Mouse (Mus musculus) heart, embryonic 14.5 days (tissue): ENCODE measurements at regions not wholly inside any gene's neighbourhood (a gene's known extent, or its start where the extent isn't known, plus 50 kb on each side); places are given as distances from the start of the nearest gene placed in this dataset.

Experiments
- ATAC-seq: fragments of 200-750 bp; cut with Nextera tagmentation; 2 replicates; pipeline ENCODE4 v1.8.0; 2017; ENCODE audit warnings: low read depth, moderate TSS enrichment; ENCODE audit not compliant: insufficient number of reproducible peaks, insufficient read depth, low FRiP score
- H3K27ac ChIP-seq, 2 experiments: fragments of 200-500 bp in 1 of 2; fragments of 300-500 bp in 1 of 2; sonication (generic) in 1 of 2; replicated peaks in 1 of 2; 2 replicates each; pipeline ENCODE4 v1.5.1; 2012 to 2014; ENCODE audit warnings: low read depth in 2 of 2, low read length in 2 of 2, control low read depth in 1 of 2, mild to moderate bottlenecking in 1 of 2, mixed read lengths in 1 of 2; ENCODE audit not compliant: control insufficient read depth in 1 of 2, insufficient read depth in 1 of 2
- H3K27me3 ChIP-seq: fragments of 300-500 bp; sonication (generic); 2 replicates; pipeline ENCODE4 v1.6.1; 2014; ENCODE audit warnings: mild to moderate bottlenecking, low read length, control low read depth; ENCODE audit not compliant: control insufficient read depth, insufficient read depth
- H3K36me3 ChIP-seq: fragments of 300-500 bp; sonication (generic); 2 replicates; pipeline ENCODE4 v1.6.1; 2014; ENCODE audit warnings: mild to moderate bottlenecking, control low read depth, low read length, mixed read lengths; ENCODE audit not compliant: control insufficient read depth, insufficient read depth
- H3K4me1 ChIP-seq, 2 experiments: fragments of 200-500 bp in 1 of 2; fragments of 300-500 bp in 1 of 2; sonication (generic) in 1 of 2; 2 replicates each; pipeline ENCODE4 v1.6.1; 2012 to 2014; ENCODE audit warnings: low read length in 2 of 2, control low read depth in 1 of 2, mixed read lengths in 1 of 2; ENCODE audit not compliant: control insufficient read depth in 2 of 2, insufficient read depth in 2 of 2
- H3K4me2 ChIP-seq: fragments of 300-500 bp; sonication (generic); 2 replicates; pipeline ENCODE4 v1.6.1; 2014; ENCODE audit warnings: mild to moderate bottlenecking, low read length
- H3K4me3 ChIP-seq, 2 experiments: fragments of 200-500 bp in 1 of 2; fragments of 300-500 bp in 1 of 2; sonication (generic) in 1 of 2; 2 replicates each; pipeline ENCODE4 v1.5.1; 2012 to 2014; ENCODE audit warnings: low read length in 2 of 2, mild to moderate bottlenecking in 2 of 2, control low read depth in 1 of 2, low read depth in 1 of 2, moderate library complexity in 1 of 2; ENCODE audit not compliant: control insufficient read depth in 1 of 2, insufficient read depth in 1 of 2
- H3K9ac ChIP-seq: fragments of 300-500 bp; sonication (generic); 2 replicates; pipeline ENCODE4 v1.6.1; 2014; ENCODE audit warnings: mild to moderate bottlenecking, low read length
- H3K9me3 ChIP-seq: fragments of 300-500 bp; sonication (generic); 2 replicates; pipeline ENCODE4 v1.6.1; 2016; ENCODE audit warnings: low read length, control low read depth; ENCODE audit not compliant: control insufficient read depth
- WGBS: fragments of 180-500 bp; shearing (Covaris S2); extraction: QIAGEN DNeasy Blood & Tissue Kit; methylation state at CpG from one replicate; pipeline ENCODE4 v1.1.7; 2014; 5-methylcytosine and 5-hydroxymethylcytosine counted together

DNA sequence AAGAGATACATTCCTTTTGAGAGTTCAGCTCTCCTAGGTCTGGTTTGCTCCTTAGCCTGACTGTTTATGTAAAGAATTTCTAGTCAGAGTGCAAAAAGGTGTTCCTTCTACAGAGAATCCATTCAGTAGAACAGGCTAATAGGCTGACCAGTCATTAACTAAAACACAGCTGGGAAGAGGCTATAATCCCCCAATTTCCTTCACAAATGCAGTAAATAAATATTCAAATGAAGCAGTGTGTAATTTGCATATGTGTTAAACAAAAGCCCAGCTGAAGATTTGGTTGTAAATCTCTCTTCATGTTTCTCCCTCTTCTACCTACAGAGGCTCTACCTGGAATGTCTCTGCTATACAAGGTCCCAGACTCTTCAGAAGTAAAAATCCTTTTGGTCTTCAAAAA is 600.2 kb upstream of the Mef2c start:
- no peak overlapping the region for H3K9ac ChIP-seq
- no peaks in the 10 kb centered on the region for H3K4me1 ChIP-seq
- H3K4me3 ChIP-seq = no peak overlapping the region
- ATAC-seq = no peak
- no peak overlapping the region for H3K4me2 ChIP-seq
- H3K36me3 ChIP-seq = no peaks in the 10 kb centered on the region
- no peaks in the 10 kb centered on the region for H3K9me3 ChIP-seq
- no peak overlapping the region for H3K27ac ChIP-seq
- H3K27me3 ChIP-seq = no peaks in the 10 kb centered on the region

DNA sequence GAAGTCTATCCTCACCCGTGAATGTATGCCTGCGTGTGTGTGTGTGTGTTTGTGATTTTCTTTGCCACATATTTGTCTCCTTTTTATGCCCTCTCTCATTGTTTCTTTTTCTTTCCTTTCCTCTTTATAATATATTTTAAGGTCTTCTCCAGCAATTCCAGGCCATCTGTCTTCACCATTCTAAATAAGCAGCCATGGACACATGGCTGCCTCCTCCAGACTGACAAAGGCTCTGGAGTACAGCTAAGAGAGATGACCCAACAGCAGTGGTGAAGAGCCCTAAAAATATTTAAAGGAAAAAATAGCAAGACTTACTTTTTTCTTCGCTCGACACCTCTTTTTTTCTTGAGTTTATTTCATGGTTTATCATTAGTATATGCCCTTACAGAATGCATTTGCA is 596.1 kb upstream of the Mef2c start:
- no peak overlapping the region for H3K27ac ChIP-seq
- H3K9me3 ChIP-seq = no peaks in the 10 kb centered on the region
- H3K4me1 ChIP-seq = no peaks in the 10 kb centered on the region
- H3K9ac ChIP-seq = no peak overlapping the region
- WGBS = 92% methylated on average over 4 of the region's 4 CpGs
- H3K4me3 ChIP-seq = no peak overlapping the region
- H3K4me2 ChIP-seq = no peak overlapping the region
- no peaks in the 10 kb centered on the region for H3K36me3 ChIP-seq
- H3K27me3 ChIP-seq = no peaks in the 10 kb centered on the region
- no peak for ATAC-seq

DNA sequence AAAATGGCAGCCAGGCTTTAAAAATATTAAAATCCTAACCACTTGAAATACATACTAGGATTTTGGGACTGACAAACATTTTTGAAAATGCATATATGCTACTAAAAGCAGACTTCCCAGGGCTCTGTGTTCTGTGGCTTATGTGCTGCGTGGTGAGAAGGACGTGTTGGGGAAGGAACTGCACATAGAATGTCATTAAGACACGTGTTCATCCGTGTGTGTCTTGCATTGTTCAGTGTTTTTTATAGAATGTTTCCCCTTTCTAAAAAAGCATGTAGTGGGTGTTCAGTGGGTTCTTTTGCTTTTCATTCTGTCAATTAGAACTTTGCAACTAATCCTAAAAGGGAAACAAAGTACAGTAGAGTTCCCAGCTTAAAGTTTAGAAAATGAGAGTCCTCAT is 594.7 kb upstream of the Mef2c start:
- Histone ChIP-seq H3K9ac (no peak overlapping the region), H3K36me3 (no peaks in the 10 kb centered on the region), H3K4me1 (no peaks in the 10 kb centered on the region), H3K27ac (no peak overlapping the region), H3K27me3 (no peaks in the 10 kb centered on the region), H3K4me2 (no peak overlapping the region), H3K4me3 (no peak overlapping the region), H3K9me3 (no peaks in the 10 kb centered on the region)
- ATAC-seq = no peak
- 85% methylated on average over 4 of the region's 4 CpGs for WGBS

DNA sequence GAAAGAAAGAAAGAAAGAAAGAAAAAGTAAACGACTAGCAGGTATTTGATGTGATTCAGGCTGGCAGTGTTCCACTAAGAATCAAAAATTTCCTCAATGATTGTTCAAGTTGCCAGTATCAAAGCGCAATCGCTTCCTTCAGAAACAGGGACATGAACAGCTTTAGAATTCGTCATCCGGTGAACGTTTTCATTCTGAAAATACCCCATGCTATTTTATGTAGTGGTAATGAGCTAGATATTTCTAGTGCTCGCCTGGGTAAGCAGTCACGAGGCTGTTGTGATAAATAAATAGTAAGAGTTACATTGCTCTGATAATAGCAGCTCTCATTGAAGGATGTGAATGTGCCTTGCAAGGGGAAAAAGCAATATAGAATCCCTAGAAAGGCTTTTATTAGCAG is 591.0 kb upstream of the Mef2c start:
- no peak overlapping the region for H3K9ac ChIP-seq
- 78% methylated on average over 8 of the region's 8 CpGs for WGBS
- H3K36me3 ChIP-seq = no peaks in the 10 kb centered on the region
- H3K27me3 ChIP-seq = no peaks in the 10 kb centered on the region
- H3K9me3 ChIP-seq = no peaks in the 10 kb centered on the region
- H3K27ac ChIP-seq = no peak overlapping the region
- no peak overlapping the region for H3K4me3 ChIP-seq
- H3K4me2 ChIP-seq = no peak overlapping the region
- no peaks in the 10 kb centered on the region for H3K4me1 ChIP-seq
- ATAC-seq = no peak

DNA sequence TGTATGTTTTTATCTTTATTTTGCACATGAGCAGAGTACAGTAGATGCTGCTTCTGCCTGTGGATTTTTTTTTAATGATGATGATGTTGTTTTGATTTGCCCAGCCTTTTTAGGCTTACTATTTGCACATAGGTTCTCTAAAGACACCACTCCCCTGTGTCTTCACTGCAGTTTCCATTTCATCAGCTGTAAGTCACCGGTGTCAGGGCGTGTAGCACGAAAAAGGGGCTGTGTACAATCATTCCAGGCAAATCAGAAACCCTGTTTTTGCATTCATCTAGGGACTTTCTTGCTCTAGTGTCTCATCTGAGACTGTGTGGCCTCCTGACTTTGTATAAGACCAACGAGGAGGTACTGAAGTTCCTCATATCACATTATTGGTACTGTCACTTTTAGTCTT is 588.6 kb upstream of the Mef2c start:
- Histone ChIP-seq H3K4me1 (no peaks in the 10 kb centered on the region), H3K27ac (no peak overlapping the region), H3K4me3 (no peak overlapping the region), H3K36me3 (no peaks in the 10 kb centered on the region), H3K27me3 (no peaks in the 10 kb centered on the region), H3K9ac (no peak overlapping the region), H3K4me2 (no peak overlapping the region), H3K9me3 (no peaks in the 10 kb centered on the region)
- ATAC-seq = no peak
- 84% methylated on average over 4 of the region's 4 CpGs for WGBS

DNA sequence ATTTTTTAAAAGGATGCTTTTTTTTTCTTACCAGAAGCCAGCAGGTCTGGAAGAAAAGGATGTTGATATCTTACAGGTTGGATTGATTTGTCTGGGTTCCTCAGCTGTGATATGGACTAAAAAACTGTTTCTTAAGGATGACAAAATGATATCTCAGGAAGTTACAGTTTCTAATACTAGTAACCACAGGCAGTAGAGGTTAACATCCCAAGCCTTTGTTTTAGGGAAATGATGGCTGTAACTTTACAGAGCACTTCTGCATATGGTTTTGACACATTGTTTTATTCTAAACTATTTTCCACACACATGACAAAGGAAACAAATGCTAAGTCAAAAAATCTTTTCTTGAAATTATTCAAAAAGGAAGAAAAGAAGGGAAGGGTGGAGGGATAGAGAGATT is 573.8 kb upstream of the Mef2c start:
- no peak overlapping the region for H3K9ac ChIP-seq
- no peak overlapping the region for H3K4me3 ChIP-seq
- no peaks in the 10 kb centered on the region for H3K27me3 ChIP-seq
- no peaks in the 10 kb centered on the region for H3K4me1 ChIP-seq
- H3K4me2 ChIP-seq = no peak overlapping the region
- no peaks in the 10 kb centered on the region for H3K36me3 ChIP-seq
- no peak for ATAC-seq
- no peak overlapping the region for H3K27ac ChIP-seq
- H3K9me3 ChIP-seq = no peaks in the 10 kb centered on the region

DNA sequence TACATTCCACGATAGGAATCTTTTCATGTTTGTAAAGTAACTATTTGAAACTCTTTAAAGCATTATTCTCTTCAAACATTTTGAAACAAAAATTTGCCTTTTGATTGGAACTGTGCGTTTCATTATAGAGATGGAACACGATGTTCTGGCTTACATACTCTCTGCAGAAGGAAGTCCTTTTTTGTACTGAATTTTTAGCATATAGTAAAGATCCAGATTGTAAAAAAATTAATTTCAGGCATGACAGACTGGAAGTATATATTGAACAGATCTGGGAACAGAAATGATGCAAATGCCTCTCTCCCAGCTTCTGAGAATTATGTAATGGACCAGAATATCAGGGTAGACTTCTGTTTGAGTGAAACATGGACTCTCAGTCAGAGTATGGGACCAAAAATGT is 566.0 kb upstream of the Mef2c start:
- no peak for ATAC-seq
- Histone ChIP-seq H3K4me2 (no peak overlapping the region), H3K4me1 (no peaks in the 10 kb centered on the region), H3K27ac (no peak overlapping the region), H3K9ac (no peak overlapping the region), H3K27me3 (no peaks in the 10 kb centered on the region), H3K4me3 (no peak overlapping the region), H3K9me3 (no peaks in the 10 kb centered on the region), H3K36me3 (no peaks in the 10 kb centered on the region)
- 90% methylated on average over 3 of the region's 3 CpGs for WGBS

DNA sequence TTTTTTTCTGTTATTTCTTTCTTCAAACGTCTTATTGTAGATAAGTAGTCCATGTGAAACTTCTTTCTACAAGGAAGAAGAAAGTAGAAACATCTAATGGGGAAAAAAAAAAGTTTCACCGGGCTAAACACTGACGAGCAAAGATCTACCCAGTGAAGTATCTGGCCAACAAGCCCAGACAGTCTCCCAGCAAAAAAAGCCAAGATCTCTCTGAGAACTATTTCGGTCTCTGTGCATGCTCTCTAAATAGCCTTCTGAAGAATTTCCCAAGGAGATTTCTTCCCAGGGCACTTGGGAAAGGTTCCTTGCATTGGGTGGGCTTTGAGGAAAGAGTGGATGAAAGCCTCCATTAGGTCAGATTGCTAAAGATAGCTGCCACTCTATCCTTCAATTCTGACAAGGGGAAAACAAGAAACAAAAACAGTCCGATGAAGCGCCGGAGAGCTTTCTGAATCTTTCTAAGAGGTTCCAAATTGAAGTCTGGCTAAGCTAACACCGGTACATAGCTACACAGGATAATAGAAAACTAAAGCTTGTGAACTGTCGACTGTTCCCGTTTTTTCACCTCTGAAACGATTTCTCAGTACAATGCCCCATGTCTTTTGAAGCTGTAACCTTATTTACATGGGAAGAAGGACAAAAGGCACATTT is 561.0 kb upstream of the Mef2c start:
- 0 out of 4 replicates have a peak overlapping the region, but pooled peaks of 1 of the 2 experiments have one; percentile 10 for H3K27ac ChIP-seq

More for the DNA sequence above, 561.0 kb upstream of the Mef2c start:
- Histone ChIP-seq H3K4me3 (peak overlapping the region; percentile 32 to 33; a peak in 3 of 4 replicates), H3K27me3 (no peaks in the 10 kb centered on the region), H3K36me3 (no peaks in the 10 kb centered on the region), H3K9me3 (no peaks in the 10 kb centered on the region), H3K4me1 (no peaks in the 10 kb centered on the region), H3K4me2 (peak overlapping the region; percentile 59), H3K9ac (peak overlapping the region; percentile 62)
- ATAC-seq = no peak
- WGBS = 12% methylated on average over 11 of the region's 11 CpGs
